Mouse (Mus musculus) cerebellum, adult 2 months (tissue): Measurements from ENCODE around the gene Idi1.

Experiments
- CTCF ChIP-seq: fragments of 200-500 bp; IDR thresholded peaks from 2 replicates; pipeline ENCODE4 v1.5.1; 2011; ENCODE audit warnings: low read depth, mild to moderate bottlenecking, control low read depth, low read length, moderate library complexity, borderline replicate concordance; ENCODE audit not compliant: insufficient read depth
- POLR2A ChIP-seq: fragments of 200-500 bp; IDR thresholded peaks from 2 replicates; pipeline ENCODE4 v1.6.1; 2011; ENCODE audit warnings: low read length, control low read depth, borderline replicate concordance; ENCODE audit not compliant: insufficient read depth

DNA sequence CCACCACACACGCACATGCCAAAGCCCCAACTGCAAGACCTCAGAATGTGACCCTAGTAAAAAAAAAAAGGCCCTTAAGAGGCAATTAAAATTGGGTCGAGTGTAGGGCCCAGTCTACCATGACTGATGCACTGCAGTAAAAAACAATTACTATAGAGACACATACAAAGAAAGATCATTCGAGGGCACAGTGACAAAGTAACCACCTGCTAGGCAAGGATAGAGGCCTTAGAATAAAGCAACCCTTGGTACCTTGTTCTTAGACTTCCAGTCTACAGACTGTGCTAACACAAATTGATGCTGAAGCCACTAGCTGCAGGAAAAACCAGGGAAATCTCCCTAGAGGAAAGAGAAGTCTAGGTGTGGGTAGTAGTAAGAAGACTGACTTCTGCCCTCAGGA lies 46.9 kb upstream of the Idi1 start:
- TF ChIP-seq CTCF (no peak), POLR2A (no peak)
